Mouse (Mus musculus): ENCODE results near the gene Usp3.

DNA sequence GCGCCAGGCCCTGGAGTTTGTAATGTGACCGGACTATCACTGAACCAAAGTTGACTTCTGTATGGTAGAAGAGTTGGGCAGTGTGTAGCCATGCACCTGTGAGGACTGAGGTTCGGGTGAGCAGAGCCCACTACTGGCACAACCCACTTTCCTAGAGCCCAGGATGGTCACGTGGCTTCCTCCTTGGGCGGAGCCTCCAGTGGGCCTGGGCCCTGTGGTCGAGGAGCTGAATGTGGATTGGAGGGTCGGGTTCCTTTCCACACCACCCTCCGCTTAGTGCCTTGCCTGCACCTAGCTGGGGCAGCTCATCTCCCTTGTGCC lies 80.6 kb downstream of the Usp3 start:
- no peak for TF ChIP-seq CTCF (conservative IDR thresholded peaks at IDR 0.05 in 1 of 2, IDR thresholded peaks at IDR 0.05 in 1 of 2; ENCODE audit: low read depth in 2 of 2, low read length in 2 of 2)
- TF ChIP-seq SIN3A (IDR thresholded peaks at IDR 0.05; ENCODE audit: low read length): no peak; the same call in 1 of the 2 replicates
- no peak for TF ChIP-seq ETS1 (conservative IDR thresholded peaks at IDR 0.05; ENCODE audit: low read depth, low read length)
- no peak for TF ChIP-seq RCOR1 (conservative IDR thresholded peaks at IDR 0.05; ENCODE audit: low read depth, low read length)

Data from CH12.LX (cell line).